Mouse (Mus musculus) erythroblast, embryonic 14.5 days (primary cell): ENCODE measurements around the gene Plekhd1.

ENCODE experiments used
- GATA1 ChIP-seq: IDR thresholded peaks from 2 replicates; pipeline ENCODE4 v1.6.1; 2012; ENCODE audit warnings: low read length, inconsistent platforms, mixed read lengths
- TAL1 ChIP-seq: IDR thresholded peaks from 3 replicates; pipeline ENCODE4 v1.6.1; 2012; ENCODE audit warnings: low read length, inconsistent platforms, mixed read lengths

DNA sequence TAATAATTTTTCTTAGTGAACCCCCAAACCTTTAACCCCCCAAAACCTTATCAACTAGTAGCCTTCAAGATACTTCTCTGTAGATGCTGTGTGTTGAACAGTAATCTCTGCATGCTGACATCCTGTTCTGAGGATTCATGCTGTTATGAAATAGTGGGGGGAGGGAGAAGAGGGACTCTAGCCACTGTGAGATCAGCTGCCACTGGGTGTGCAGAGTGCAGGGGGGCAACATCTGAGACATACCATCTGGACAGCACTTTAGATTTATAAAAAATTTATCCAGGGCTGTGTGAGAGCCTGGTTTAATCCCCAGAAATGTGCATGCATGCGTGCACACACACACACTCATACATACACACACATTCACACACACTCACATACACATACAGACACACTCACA, 52.2 kb downstream of the Plekhd1 start:
- TF ChIP-seq TAL1, result no peak
- no peak for TF ChIP-seq GATA1
